Mouse (Mus musculus): ENCODE measurements at regions not wholly inside any gene's neighbourhood (a gene's known extent, or its start where the extent isn't known, plus 50 kb on each side); places are given as distances from the start of the nearest gene placed in this dataset.
A peak's percentile ranks its signal among the peaks of the same experiment; 100 is the strongest.

GRCm38 (mm10) chr10:35586251-35586650 lies 125.4 kb downstream of the Amd2 start:
- TF ChIP-seq ELF1 (IDR thresholded peaks at IDR 0.05; ENCODE audit: low read depth, low read length) (no peak), CTCF (conservative IDR thresholded peaks at IDR 0.05 in 1 of 2, IDR thresholded peaks at IDR 0.05 in 1 of 2; ENCODE audit: low read depth in 2 of 2, low read length in 2 of 2) (no peak), CHD2 (IDR thresholded peaks at IDR 0.05; ENCODE audit: low read length) (no peak), BHLHE40 (IDR thresholded peaks at IDR 0.05; ENCODE audit: low read depth, low read length) (peak; percentile 58), CHD1 (IDR thresholded peaks at IDR 0.05; ENCODE audit: low read depth, low read length) (no peak), POLR2A (IDR thresholded peaks at IDR 0.05; ENCODE audit: low read depth, low read length) (no peak), GABPA (IDR thresholded peaks at IDR 0.05; ENCODE audit: insufficient replicate concordance, low read depth, low read length) (no peak), EP300 (IDR thresholded peaks at IDR 0.05; ENCODE audit: low read length) (peak; percentile 83)

All from CH12.LX (cell line).